Mouse (Mus musculus): ENCODE measurements at regions not wholly inside any gene's neighbourhood (a gene's known extent, or its start where the extent isn't known, plus 50 kb on each side); places are given as distances from the start of the nearest gene placed in this dataset.

- Histone ChIP-seq H3K36me3 (ENCODE audit: control insufficient read depth, insufficient read depth) (no peaks in the 10 kb centered on the region), H3K79me3 (ENCODE audit: low read depth) (no peaks in the 10 kb centered on the region), H3K4me3 (ENCODE audit: insufficient read depth, poor library complexity, severe bottlenecking) (no peak overlapping the region), H3K79me2 (ENCODE audit: control insufficient read depth, insufficient read depth) (no peaks in the 10 kb centered on the region), H3K27me3 (ENCODE audit: control insufficient read depth, insufficient read depth, insufficient read length) (no peaks in the 10 kb centered on the region), H3ac (ENCODE audit: control insufficient read depth, insufficient read length, low read depth) (no peak overlapping the region)
- no peak for TF ChIP-seq MYOD1 (IDR thresholded peaks at IDR 0.05; ENCODE audit: control insufficient read depth, insufficient read length, low read depth)
- no peak for TF ChIP-seq FOSL1 (IDR thresholded peaks at IDR 0.05; ENCODE audit: insufficient read depth, low read length, poor library complexity, severe bottlenecking)
- TF ChIP-seq USF1 (IDR thresholded peaks at IDR 0.05; ENCODE audit: low read depth) = no peak
Observed at GRCm38 (mm10) chr15:96521125-96521455, 60.4 kb upstream of the Scaf11 start.

- Histone ChIP-seq H3K79me2 (ENCODE audit: control insufficient read depth, insufficient read depth) (no peaks in the 10 kb centered on the region), H3K36me3 (ENCODE audit: control insufficient read depth, insufficient read depth) (no peaks in the 10 kb centered on the region), H3K27me3 (ENCODE audit: control insufficient read depth, insufficient read depth, insufficient read length) (no peaks in the 10 kb centered on the region), H3K79me3 (ENCODE audit: low read depth) (no peaks in the 10 kb centered on the region), H3K4me3 (ENCODE audit: insufficient read depth, poor library complexity, severe bottlenecking) (no peak overlapping the region), H3ac (ENCODE audit: control insufficient read depth, insufficient read length, low read depth) (peak overlapping the region; percentile 15)
- no peak for TF ChIP-seq CEBPB (IDR thresholded peaks at IDR 0.05; ENCODE audit: low read depth)
- TF ChIP-seq MYOD1 (IDR thresholded peaks at IDR 0.05; ENCODE audit: control insufficient read depth, insufficient read length, low read depth) = no peak
- peak; percentile 82 for TF ChIP-seq CTCF (IDR thresholded peaks at IDR 0.05; ENCODE audit: control insufficient read depth, insufficient read depth, insufficient read length)
- no peak for TF ChIP-seq MYOG (IDR thresholded peaks at IDR 0.05; ENCODE audit: control insufficient read depth, extremely low read depth, insufficient read length)
- no peak for TF ChIP-seq USF1 (IDR thresholded peaks at IDR 0.05; ENCODE audit: low read depth)
- peak; percentile 11 for TF ChIP-seq MAX (IDR thresholded peaks at IDR 0.05)
- peak; percentile 48 for TF ChIP-seq FOSL1 (IDR thresholded peaks at IDR 0.05; ENCODE audit: insufficient read depth, low read length, poor library complexity, severe bottlenecking)
Observed at GRCm38 (mm10) chr15:96520412-96521124, 59.9 kb upstream of the Scaf11 start.

GRCm38 (mm10) chr15:96518156-96518555 is 57.5 kb upstream of the Scaf11 start:
- H3K4me3 ChIP-seq (ENCODE audit: insufficient read depth, poor library complexity, severe bottlenecking) = no peak overlapping the region
- no peaks in the 10 kb centered on the region for H3K79me2 ChIP-seq (ENCODE audit: control insufficient read depth, insufficient read depth)
- no peaks in the 10 kb centered on the region for H3K79me3 ChIP-seq (ENCODE audit: low read depth)
- no peak overlapping the region for H3ac ChIP-seq (ENCODE audit: control insufficient read depth, insufficient read length, low read depth)
- TF ChIP-seq MYOG (IDR thresholded peaks at IDR 0.05; ENCODE audit: control insufficient read depth, extremely low read depth, insufficient read length) = no peak
- TF ChIP-seq CEBPB (IDR thresholded peaks at IDR 0.05; ENCODE audit: low read depth) = no peak
- TF ChIP-seq CTCF (IDR thresholded peaks at IDR 0.05; ENCODE audit: control insufficient read depth, insufficient read depth, insufficient read length) = no peak
- TF ChIP-seq USF1 (IDR thresholded peaks at IDR 0.05; ENCODE audit: low read depth) = no peak
- no peak for TF ChIP-seq FOSL1 (IDR thresholded peaks at IDR 0.05; ENCODE audit: insufficient read depth, low read length, poor library complexity, severe bottlenecking)
- TF ChIP-seq MAX (IDR thresholded peaks at IDR 0.05) = no peak
- no peak for TF ChIP-seq MYOD1 (IDR thresholded peaks at IDR 0.05; ENCODE audit: control insufficient read depth, insufficient read length, low read depth)
- H3K27me3 ChIP-seq (ENCODE audit: control insufficient read depth, insufficient read depth, insufficient read length) = no peaks in the 10 kb centered on the region
- no peaks in the 10 kb centered on the region for H3K36me3 ChIP-seq (ENCODE audit: control insufficient read depth, insufficient read depth)

- H3K79me2 ChIP-seq (ENCODE audit: control insufficient read depth, insufficient read depth) = no peaks in the 10 kb centered on the region
- TF ChIP-seq MAX (IDR thresholded peaks at IDR 0.05) = no peak
- TF ChIP-seq USF1 (IDR thresholded peaks at IDR 0.05; ENCODE audit: low read depth) = no peak
- no peak for TF ChIP-seq FOSL1 (IDR thresholded peaks at IDR 0.05; ENCODE audit: insufficient read depth, low read length, poor library complexity, severe bottlenecking)
- TF ChIP-seq CTCF (IDR thresholded peaks at IDR 0.05; ENCODE audit: control insufficient read depth, insufficient read depth, insufficient read length) = no peak
- no peak for TF ChIP-seq MYOD1 (IDR thresholded peaks at IDR 0.05; ENCODE audit: control insufficient read depth, insufficient read length, low read depth)
- no peak for TF ChIP-seq MYOG (IDR thresholded peaks at IDR 0.05; ENCODE audit: control insufficient read depth, extremely low read depth, insufficient read length)
- no peak for TF ChIP-seq CEBPB (IDR thresholded peaks at IDR 0.05; ENCODE audit: low read depth)
- no peaks in the 10 kb centered on the region for H3K79me3 ChIP-seq (ENCODE audit: low read depth)
- no peak overlapping the region for H3K4me3 ChIP-seq (ENCODE audit: insufficient read depth, poor library complexity, severe bottlenecking)
- H3K27me3 ChIP-seq (ENCODE audit: control insufficient read depth, insufficient read depth, insufficient read length) = no peaks in the 10 kb centered on the region
- no peaks in the 10 kb centered on the region for H3K36me3 ChIP-seq (ENCODE audit: control insufficient read depth, insufficient read depth)
- no peak overlapping the region for H3ac ChIP-seq (ENCODE audit: control insufficient read depth, insufficient read length, low read depth)
Observed at GRCm38 (mm10) chr15:96515620-96516019, 55.0 kb upstream of the Scaf11 start.

- no peak overlapping the region for H3K4me3 ChIP-seq (ENCODE audit: insufficient read depth, poor library complexity, severe bottlenecking)
- TF ChIP-seq FOSL1 (IDR thresholded peaks at IDR 0.05; ENCODE audit: insufficient read depth, low read length, poor library complexity, severe bottlenecking) (no peak), CTCF (IDR thresholded peaks at IDR 0.05; ENCODE audit: control insufficient read depth, insufficient read depth, insufficient read length) (no peak), USF1 (IDR thresholded peaks at IDR 0.05; ENCODE audit: low read depth) (no peak), MYOD1 (IDR thresholded peaks at IDR 0.05; ENCODE audit: control insufficient read depth, insufficient read length, low read depth) (no peak), CEBPB (IDR thresholded peaks at IDR 0.05; ENCODE audit: low read depth) (no peak), MYOG (IDR thresholded peaks at IDR 0.05; ENCODE audit: control insufficient read depth, extremely low read depth, insufficient read length) (no peak), MAX (IDR thresholded peaks at IDR 0.05) (no peak)
- no peaks in the 10 kb centered on the region for H3K79me2 ChIP-seq (ENCODE audit: control insufficient read depth, insufficient read depth)
Observed at GRCm38 (mm10) chr15:96512636-96513035, 52.0 kb upstream of the Scaf11 start.

More at GRCm38 (mm10) chr15:96512636-96513035, 52.0 kb upstream of the Scaf11 start:
- no peaks in the 10 kb centered on the region for H3K27me3 ChIP-seq (ENCODE audit: control insufficient read depth, insufficient read depth, insufficient read length)
- no peaks in the 10 kb centered on the region for H3K36me3 ChIP-seq (ENCODE audit: control insufficient read depth, insufficient read depth)
- no peak overlapping the region for H3ac ChIP-seq (ENCODE audit: control insufficient read depth, insufficient read length, low read depth)
- no peaks in the 10 kb centered on the region for H3K79me3 ChIP-seq (ENCODE audit: low read depth)

Measured in C2C12 (cell line).